Mouse (Mus musculus) small intestine, adult 2 months (tissue): ENCODE data around the gene Itfg2. TPM values are rescaled to one million over a fixed set of nuclear protein-coding genes. Genes with fewer than 3 reads are reported as not detected.

Source experiments
- H3K27ac ChIP-seq: fragments of 200-500 bp; 2 replicates; pipeline ENCODE4 v1.5.1; 2012; ENCODE audit warnings: low read depth, low read length, control low read depth, inconsistent platforms; ENCODE audit not compliant: insufficient read depth
- H3K27me3 ChIP-seq: fragments of 200-500 bp; 2 replicates; pipeline ENCODE4 v1.6.1; 2012; ENCODE audit warnings: mild to moderate bottlenecking, moderate library complexity, low read length, inconsistent platforms; ENCODE audit not compliant: control insufficient read depth, insufficient read depth
- H3K36me3 ChIP-seq: fragments of 200-500 bp; 2 replicates; pipeline ENCODE4 v1.6.1; 2012; ENCODE audit warnings: mild to moderate bottlenecking, low read length, control low read depth, inconsistent platforms; ENCODE audit not compliant: control insufficient read depth, insufficient read depth
- H3K4me1 ChIP-seq: fragments of 200-500 bp; 2 replicates; pipeline ENCODE4 v1.6.1; 2012; ENCODE audit warnings: low read length, inconsistent platforms, mixed read lengths; ENCODE audit not compliant: control insufficient read depth, insufficient read depth, insufficient read length
- H3K4me3 ChIP-seq: fragments of 200-500 bp; 2 replicates; pipeline ENCODE4 v1.5.1; 2012; ENCODE audit warnings: low read depth, mild to moderate bottlenecking, control low read depth, inconsistent platforms, low read length, moderate library complexity
- CTCF ChIP-seq: fragments of 200-500 bp; IDR thresholded peaks from 2 replicates; pipeline ENCODE4 v1.5.1; 2012; ENCODE audit warnings: low read depth, mild to moderate bottlenecking, control low read depth, inconsistent platforms, low read length, moderate library complexity, mixed read lengths; ENCODE audit not compliant: insufficient replicate concordance, insufficient read length; ENCODE audit errors: extremely low read depth
- POLR2A ChIP-seq: fragments of 200-500 bp; IDR thresholded peaks from 2 replicates; pipeline ENCODE4 v1.6.1; 2012; ENCODE audit warnings: low read depth, mild to moderate bottlenecking, control low read depth, inconsistent platforms, low read length, moderate library complexity
- WGBS: fragments of 180-500 bp; shearing (Covaris S2); methylation state at CpG from one replicate; pipeline ENCODE4 v1.1.7; 2018; 5-methylcytosine and 5-hydroxymethylcytosine counted together
- polyA plus RNA-seq: library from polyadenylated mRNA; depleted of rRNA; stranded (reverse); fragments of >200 nt; gene quantifications from 2 replicates; pipeline ENCODE4 v1.2.3, GENCODE M21; 2012

The Itfg2 gene
- polyA plus RNA-seq, 1 experiment, result 16.1 TPM

- H3K4me3 ChIP-seq, result no peak overlapping the region
- no peaks in the 10 kb centered on the region for H3K4me1 ChIP-seq
- no peaks in the 10 kb centered on the region for H3K36me3 ChIP-seq
- no peaks in the 10 kb centered on the region for H3K27me3 ChIP-seq
- no peak overlapping the region for H3K27ac ChIP-seq
- WGBS, result 86% methylated on average over 3 of the region's 3 CpGs
- no peak for TF ChIP-seq CTCF
- TF ChIP-seq POLR2A, result no peak
Measured at GRCm38 (mm10) chr6:128421480-128421879, 3.3 kb downstream of the Itfg2 start.

- no peak for TF ChIP-seq CTCF
- no peak for TF ChIP-seq POLR2A
- Histone ChIP-seq H3K27ac (no peak overlapping the region), H3K27me3 (no peaks in the 10 kb centered on the region), H3K4me1 (no peaks in the 10 kb centered on the region), H3K36me3 (no peaks in the 10 kb centered on the region; the same call in 1 of the 2 replicates), H3K4me3 (no peak overlapping the region)
- WGBS, result 71% methylated on average over 2 of the region's 2 CpGs
Measured at GRCm38 (mm10) chr6:128421036-128421435, 3.7 kb downstream of the Itfg2 start.

GRCm38 (mm10) chr6:128418076-128418475 is 6.7 kb downstream of the Itfg2 start:
- 73% methylated on average over 1 of the region's 1 CpGs for WGBS
- peaks cover 6% of the 10 kb centered on the region; the same call in 1 of the 2 replicates for H3K36me3 ChIP-seq
- no peak for TF ChIP-seq POLR2A
- no peak for TF ChIP-seq CTCF
- no peaks in the 10 kb centered on the region for H3K27me3 ChIP-seq
- no peak overlapping the region for H3K4me3 ChIP-seq
- no peak overlapping the region for H3K27ac ChIP-seq
- H3K4me1 ChIP-seq, result no peaks in the 10 kb centered on the region

GRCm38 (mm10) chr6:128416169-128416568 is 8.6 kb downstream of the Itfg2 start:
- H3K36me3 ChIP-seq, result peaks cover 12% of the 10 kb centered on the region; the same call in 1 of the 2 replicates
- H3K4me1 ChIP-seq, result no peaks in the 10 kb centered on the region
- H3K27ac ChIP-seq, result no peak overlapping the region
- no peak overlapping the region for H3K4me3 ChIP-seq
- TF ChIP-seq POLR2A (no peak), CTCF (no peak)
- no peaks in the 10 kb centered on the region for H3K27me3 ChIP-seq
- WGBS, result 87% methylated on average over 5 of the region's 5 CpGs

GRCm38 (mm10) chr6:128411115-128411514 is 13.6 kb downstream of the Itfg2 start:
- Histone ChIP-seq H3K27me3 (no peaks in the 10 kb centered on the region), H3K27ac (no peak overlapping the region), H3K36me3 (peaks cover 33% of the 10 kb centered on the region), H3K4me3 (no peak overlapping the region), H3K4me1 (no peaks in the 10 kb centered on the region)
- 15% methylated on average over 3 of the region's 3 CpGs for WGBS
- TF ChIP-seq POLR2A (no peak), CTCF (peak; percentile 49; the same call in 1 of the 2 replicates)

GRCm38 (mm10) chr6:128410305-128410704 is 14.4 kb downstream of the Itfg2 start:
- H3K4me1 ChIP-seq, result no peaks in the 10 kb centered on the region
- 98% methylated on average over 13 of the region's 13 CpGs for WGBS
- H3K27me3 ChIP-seq, result no peaks in the 10 kb centered on the region
- TF ChIP-seq POLR2A (no peak), CTCF (no peak)
- no peak overlapping the region for H3K27ac ChIP-seq
- peaks cover 31% of the 10 kb centered on the region for H3K36me3 ChIP-seq
- no peak overlapping the region for H3K4me3 ChIP-seq

GRCm38 (mm10) chr6:128408544-128409125 is 16.1 kb downstream of the Itfg2 start:
- no peak overlapping the region for H3K4me3 ChIP-seq
- no peak overlapping the region for H3K27ac ChIP-seq
- H3K27me3 ChIP-seq, result no peaks in the 10 kb centered on the region
- TF ChIP-seq CTCF, result no peak
- no peak for TF ChIP-seq POLR2A
- H3K4me1 ChIP-seq, result no peaks in the 10 kb centered on the region
- H3K36me3 ChIP-seq, result peaks cover 31% of the 10 kb centered on the region
- 87% methylated on average over 7 of the region's 7 CpGs for WGBS
